Mouse (Mus musculus) forebrain, postnatal 0 days (tissue): ENCODE measurements around the gene Slc22a13. TPM values are rescaled to one million over a fixed set of nuclear protein-coding genes. Genes with fewer than 3 reads are reported as not detected.

Experiments
- ATAC-seq: fragments of 200-750 bp; cut with Nextera tagmentation; 2 replicates; pipeline ENCODE4 v1.8.0; 2017; ENCODE audit warnings: mild to moderate bottlenecking, moderate library complexity
- DNase-seq: peaks from one replicate; pipeline ENCODE4 v3.0.0-alpha.2; 2015
- H3K27ac ChIP-seq: fragments of 300-500 bp; sonication (generic); 2 replicates; pipeline ENCODE4 v1.5.1; 2014; ENCODE audit warnings: low read depth, mild to moderate bottlenecking, antibody characterized with exemption, low read length, moderate library complexity, mixed read lengths
- H3K27me3 ChIP-seq: fragments of 300-500 bp; sonication (generic); 2 replicates; pipeline ENCODE4 v1.6.1; 2014; ENCODE audit warnings: mild to moderate bottlenecking, low read length, mixed read lengths; ENCODE audit not compliant: insufficient read depth
- H3K36me3 ChIP-seq: fragments of 300-500 bp; sonication (generic); 2 replicates; pipeline ENCODE4 v1.6.1; 2014; ENCODE audit warnings: mild to moderate bottlenecking, moderate library complexity; ENCODE audit not compliant: insufficient read depth
- H3K4me1 ChIP-seq: fragments of 300-500 bp; sonication (generic); 2 replicates; pipeline ENCODE4 v1.6.1; 2014; ENCODE audit warnings: antibody characterized with exemption; ENCODE audit not compliant: insufficient read depth
- H3K4me2 ChIP-seq: fragments of 300-500 bp; sonication (generic); 2 replicates; pipeline ENCODE4 v1.6.1; 2014; ENCODE audit warnings: low read depth, mild to moderate bottlenecking, moderate library complexity
- H3K4me3 ChIP-seq: fragments of 300-500 bp; sonication (generic); 2 replicates; pipeline ENCODE4 v1.5.1; 2014; ENCODE audit warnings: low read depth, low read length, mixed read lengths
- H3K9ac ChIP-seq: fragments of 300-500 bp; sonication (generic); 2 replicates; pipeline ENCODE4 v1.6.1; 2014; ENCODE audit warnings: mild to moderate bottlenecking
- H3K9me3 ChIP-seq: fragments of 300-500 bp; sonication (generic); 2 replicates; pipeline ENCODE4 v1.6.1; 2016; ENCODE audit warnings: low read length
- CTCF ChIP-seq: sonication (generic); IDR thresholded peaks from 2 replicates; pipeline ENCODE4 v1.5.1; 2016; ENCODE audit warnings: antibody characterized with exemption, control low read depth, low read depth
- WGBS: fragments of 180-500 bp; shearing (Covaris S2); extraction: QIAGEN DNeasy Blood & Tissue Kit; methylation state at CpG from one replicate; pipeline ENCODE4 v1.1.7; 2014; 5-methylcytosine and 5-hydroxymethylcytosine counted together
- polyA plus RNA-seq: library from polyadenylated mRNA; unstranded; fragments of >200 nt; fragmentation: Nextera tagmentation; extraction: Ambion mirVana; gene quantifications from 2 replicates; pipeline ENCODE4 v1.2.1, GENCODE M21; 2015
- total RNA-seq: library from RNA; depleted of rRNA; stranded (reverse); fragments of >200 nt; gene quantifications from 2 replicates; pipeline ENCODE4 v1.2.3, GENCODE M21; 2014; rRNA removed

The Slc22a13 gene
- total RNA-seq: not detected in 2 replicates
- not detected in 2 replicates for polyA plus RNA-seq

- no peak for ATAC-seq
- Histone ChIP-seq H3K4me2 (no peak within 1 kb of the TSS), H3K27me3 (no peaks in the 10 kb centered on the region), H3K9ac (no peak within 1 kb of the TSS), H3K9me3 (no peaks in the 10 kb centered on the region), H3K4me1 (no peaks in the 10 kb centered on the region), H3K4me3 (no peak within 1 kb of the TSS), H3K27ac (no peak within 1 kb of the TSS), H3K36me3 (no peaks in the 10 kb centered on the region)
- DNase-seq: no peak
- 96% methylated on average over 4 of the region's 4 CpGs for WGBS
- no peak for TF ChIP-seq CTCF
Measured at GRCm38 (mm10) chr9:119208998-119209397, at the start of gene Slc22a13. Gene Slc22a13 (minus strand): TSS chr9:119209098.

GRCm38 (mm10) chr9:119258128-119258527, 49.2 kb upstream of the Slc22a13 start:
- ATAC-seq: no peak
- 89% methylated on average over 5 of the region's 5 CpGs for WGBS
- Histone ChIP-seq H3K9ac (no peak overlapping the region), H3K36me3 (peaks cover 34% of the 10 kb centered on the region), H3K4me1 (no peaks in the 10 kb centered on the region), H3K4me2 (no peak overlapping the region), H3K9me3 (no peaks in the 10 kb centered on the region), H3K4me3 (no peak overlapping the region), H3K27me3 (no peaks in the 10 kb centered on the region), H3K27ac (no peak overlapping the region)
- no peak for TF ChIP-seq CTCF
- DNase-seq: no peak

DNA sequence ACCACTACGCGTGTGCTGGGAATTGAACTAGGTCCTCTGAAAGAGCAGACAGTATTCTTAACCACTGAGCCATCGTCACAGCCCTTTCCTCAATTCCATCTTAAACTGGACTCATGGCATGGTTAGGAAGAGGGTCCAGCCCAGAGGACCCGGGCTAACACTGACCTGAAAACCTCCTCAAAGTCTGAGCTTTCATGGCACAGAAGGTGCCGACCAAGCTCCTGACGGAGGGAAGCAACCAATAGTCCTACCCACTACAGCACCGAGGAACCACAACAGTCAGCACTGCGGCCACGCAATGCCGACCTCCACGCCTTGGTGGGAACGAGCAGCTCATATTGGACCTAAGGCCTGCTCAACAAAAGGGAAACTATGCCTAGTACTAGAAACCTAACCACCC, 47.3 kb upstream of the Slc22a13 start:
- Histone ChIP-seq H3K4me1 (no peaks in the 10 kb centered on the region), H3K9ac (no peak overlapping the region), H3K36me3 (peaks cover 34% of the 10 kb centered on the region), H3K27me3 (no peaks in the 10 kb centered on the region), H3K27ac (no peak overlapping the region), H3K4me2 (no peak overlapping the region), H3K4me3 (no peak overlapping the region), H3K9me3 (no peaks in the 10 kb centered on the region)
- 96% methylated on average over 12 of the region's 12 CpGs for whole genome bisulfite sequencing
- DNase-seq: no peak
- TF ChIP-seq CTCF: no peak
- no peak for ATAC-seq

GRCm38 (mm10) chr9:119255096-119255495, 46.2 kb upstream of the Slc22a13 start:
- ATAC-seq (no peak), DNase-seq (no peak)
- H3K4me2 ChIP-seq: no peak overlapping the region
- no peaks in the 10 kb centered on the region for H3K27me3 ChIP-seq
- H3K4me1 ChIP-seq: no peaks in the 10 kb centered on the region
- H3K36me3 ChIP-seq: peaks cover 39% of the 10 kb centered on the region
- H3K27ac ChIP-seq: no peak overlapping the region
- H3K9me3 ChIP-seq: no peaks in the 10 kb centered on the region
- no peak for TF ChIP-seq CTCF
- WGBS: 100% methylated on average over 1 of the region's 1 CpGs
- no peak overlapping the region for H3K9ac ChIP-seq
- H3K4me3 ChIP-seq: no peak overlapping the region

DNA sequence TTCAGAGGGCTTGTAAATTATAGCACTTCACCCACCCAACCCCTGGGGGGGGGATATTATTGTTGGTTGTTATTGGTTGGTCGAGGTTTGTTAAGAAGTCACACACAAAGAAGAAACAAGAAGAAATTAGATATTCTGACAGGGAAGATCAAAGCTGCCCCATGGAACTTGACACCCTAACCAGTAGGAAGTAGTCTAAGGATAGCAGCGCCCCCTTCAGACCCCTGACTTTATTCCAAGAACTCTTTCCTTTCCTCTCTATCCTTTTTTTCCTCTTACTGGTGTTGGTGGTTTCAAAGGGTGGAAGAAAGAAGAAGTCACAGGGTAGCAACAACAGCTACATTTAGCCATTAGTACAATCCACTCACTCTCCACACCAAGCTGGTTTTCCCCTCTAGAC, 45.3 kb upstream of the Slc22a13 start:
- no peak overlapping the region for H3K9ac ChIP-seq
- no peaks in the 10 kb centered on the region for H3K4me1 ChIP-seq
- H3K4me2 ChIP-seq: no peak overlapping the region
- no peaks in the 10 kb centered on the region for H3K9me3 ChIP-seq
- TF ChIP-seq CTCF: no peak
- WGBS: 74% methylated on average over 2 of the region's 2 CpGs
- ATAC-seq (no peak), DNase-seq (no peak)
- H3K27me3 ChIP-seq: no peaks in the 10 kb centered on the region
- H3K4me3 ChIP-seq: no peak overlapping the region
- H3K36me3 ChIP-seq: peaks cover 48% of the 10 kb centered on the region
- H3K27ac ChIP-seq: no peak overlapping the region

DNA sequence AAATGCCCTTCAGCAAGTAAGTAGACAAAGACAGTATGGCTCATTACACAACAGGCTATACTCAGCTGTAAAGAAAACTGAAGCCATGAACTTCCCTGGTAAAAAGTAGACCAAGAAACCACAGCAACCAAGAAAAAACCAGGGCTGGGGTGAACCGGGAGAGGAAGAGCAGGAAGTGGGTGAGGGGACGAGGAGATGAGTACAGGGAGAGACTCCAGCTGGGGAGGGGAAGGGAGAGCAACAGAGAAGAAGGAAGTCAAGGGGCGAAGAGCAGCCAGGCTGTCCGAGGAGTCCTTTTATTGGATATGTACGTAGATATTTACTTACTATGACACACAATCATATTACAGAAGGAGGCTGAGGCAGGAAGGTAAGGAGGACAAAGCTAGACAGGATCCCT, 39.1 kb upstream of the Slc22a13 start:
- ATAC-seq: no peak
- peaks cover 37% of the 10 kb centered on the region for H3K36me3 ChIP-seq
- no peaks in the 10 kb centered on the region for H3K9me3 ChIP-seq
- no peak overlapping the region for H3K27ac ChIP-seq
- WGBS: 93% methylated on average over 5 of the region's 5 CpGs
- no peak for DNase-seq
- TF ChIP-seq CTCF: no peak
- H3K4me1 ChIP-seq: no peaks in the 10 kb centered on the region
- no peaks in the 10 kb centered on the region for H3K27me3 ChIP-seq
- no peak overlapping the region for H3K4me2 ChIP-seq
- no peak overlapping the region for H3K4me3 ChIP-seq
- no peak overlapping the region for H3K9ac ChIP-seq

GRCm38 (mm10) chr9:119246826-119247225, 37.9 kb upstream of the Slc22a13 start:
- no peaks in the 10 kb centered on the region for H3K4me1 ChIP-seq
- no peaks in the 10 kb centered on the region for H3K27me3 ChIP-seq
- no peak overlapping the region for H3K9ac ChIP-seq
- H3K9me3 ChIP-seq: no peaks in the 10 kb centered on the region
- no peak for TF ChIP-seq CTCF
- H3K4me2 ChIP-seq: no peak overlapping the region
- no peak overlapping the region for H3K4me3 ChIP-seq
- H3K36me3 ChIP-seq: peaks cover 42% of the 10 kb centered on the region
- ATAC-seq (no peak), DNase-seq (no peak)
- WGBS: 80% methylated on average over 5 of the region's 5 CpGs
- no peak overlapping the region for H3K27ac ChIP-seq

DNA sequence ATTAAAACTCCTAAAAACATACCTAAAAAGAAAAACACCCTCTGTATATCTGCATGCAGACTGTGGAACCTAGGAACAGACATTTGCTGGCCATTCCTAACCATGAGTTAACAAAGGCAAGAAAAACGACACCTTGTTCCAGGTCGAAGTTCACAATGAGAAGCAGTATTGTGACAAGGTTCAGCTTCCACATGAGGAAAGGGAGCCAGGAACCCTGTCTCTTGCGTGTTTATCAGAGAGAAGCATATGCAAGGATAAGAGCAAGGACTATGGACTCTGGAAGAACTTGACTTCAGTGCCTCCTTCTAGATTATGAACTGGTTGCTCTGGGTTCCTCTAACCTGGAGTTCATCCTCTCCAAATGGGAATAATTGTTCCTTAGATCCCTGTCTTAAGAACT, 35.1 kb upstream of the Slc22a13 start:
- Histone ChIP-seq H3K4me2 (no peak overlapping the region), H3K27ac (no peak overlapping the region), H3K4me3 (no peak overlapping the region), H3K9me3 (no peaks in the 10 kb centered on the region), H3K9ac (no peak overlapping the region), H3K4me1 (no peaks in the 10 kb centered on the region), H3K36me3 (peaks cover 42% of the 10 kb centered on the region), H3K27me3 (no peaks in the 10 kb centered on the region)
- no peak for TF ChIP-seq CTCF
- DNase-seq (no peak), ATAC-seq (no peak)
- 94% methylated on average over 3 of the region's 3 CpGs for WGBS
